Mouse (Mus musculus): ENCODE data around the gene Clcn6.

GRCm38 (mm10) chr4:148085131-148085906 lies 46.7 kb upstream of the Clcn6 start:
- TF ChIP-seq POLR2A (IDR thresholded peaks at IDR 0.05; ENCODE audit: borderline replicate concordance, insufficient read depth, low read length) = no peak
- TF ChIP-seq CTCF (IDR thresholded peaks at IDR 0.05; ENCODE audit: borderline replicate concordance, insufficient read depth, low read depth, low read length) = no peak
